Mouse (Mus musculus) urinary bladder, adult 18-20 months (tissue): ENCODE measurements around the gene Ldhd.
A peak's percentile ranks its signal among the peaks of the same experiment; 100 is the strongest.
"Not testable (repeated sequence)": the region's sequence is repeated elsewhere in the genome, so short reads cannot be mapped to it uniquely, and the experiment has no call there.

Experiments used
- DNase-seq, 2 experiments: peaks; one replicate each; pipeline ENCODE4 v3.0.0; 2022; ENCODE audit warnings: low spot score in 2 of 2, mixed read lengths in 2 of 2

Ldhd gene

GRCm38 (mm10) chr8:111630105-111630521 lies at the start of gene Ldhd:
Ldhd (minus strand) TSS chr8:111630374.
- DNase-seq, result peak; percentile 49 to 53

GRCm38 (mm10) chr8:111678848-111679247 lies 48.7 kb upstream of the Ldhd start:
- DNase-seq, result no peak

GRCm38 (mm10) chr8:111678111-111678510 lies 47.9 kb upstream of the Ldhd start:
- DNase-seq, result peak in 1 of 2 experiments; percentile 25

GRCm38 (mm10) chr8:111676237-111676636 lies 46.1 kb upstream of the Ldhd start:
- DNase-seq, result no peak

GRCm38 (mm10) chr8:111666751-111667150 lies 36.6 kb upstream of the Ldhd start:
- no peak for DNase-seq

GRCm38 (mm10) chr8:111662473-111662872 lies 32.3 kb upstream of the Ldhd start:
- peak; percentile 60 to 85 for DNase-seq

GRCm38 (mm10) chr8:111658819-111659423 lies 28.7 kb upstream of the Ldhd start:
- DNase-seq, result no peak

- DNase-seq, result no peak
These were observed 27.2 kb upstream of the Ldhd start for GRCm38 (mm10) chr8:111657312-111657854.

GRCm38 (mm10) chr8:111653524-111653923 lies 23.4 kb upstream of the Ldhd start:
- DNase-seq, result no peak

GRCm38 (mm10) chr8:111650651-111651050 lies 20.5 kb upstream of the Ldhd start:
- no peak for DNase-seq

GRCm38 (mm10) chr8:111648834-111649233 lies 18.7 kb upstream of the Ldhd start:
- no peak for DNase-seq

- DNase-seq, result no peak
These were observed 15.5 kb upstream of the Ldhd start for GRCm38 (mm10) chr8:111645715-111646114.

GRCm38 (mm10) chr8:111644286-111645051 lies 14.3 kb upstream of the Ldhd start:
- DNase-seq, result not testable (repeated sequence)

- DNase-seq, result peak; percentile 85
These were observed 13.3 kb upstream of the Ldhd start, which contains the start of gene Zfp1 for GRCm38 (mm10) chr8:111643264-111644141. Zfp1 (plus strand) TSS chr8:111643401.

- DNase-seq, result no peak
These were observed 12.7 kb upstream of the Ldhd start for GRCm38 (mm10) chr8:111642939-111643263.

- peak in 1 of 2 experiments; percentile 20 for DNase-seq
These were observed 12.3 kb upstream of the Ldhd start for GRCm38 (mm10) chr8:111642496-111642895.

GRCm38 (mm10) chr8:111641064-111641463 lies 10.9 kb upstream of the Ldhd start:
- no peak for DNase-seq

- peak in 1 of 2 experiments; percentile 21 for DNase-seq
These were observed 7.9 kb upstream of the Ldhd start for GRCm38 (mm10) chr8:111638086-111638485.

- DNase-seq, result no peak
These were observed 2.8 kb upstream of the Ldhd start for GRCm38 (mm10) chr8:111632976-111633375.

GRCm38 (mm10) chr8:111631589-111631988 lies 1.4 kb upstream of the Ldhd start:
- DNase-seq, result no peak

- no peak for DNase-seq
These were observed 1.2 kb downstream of the Ldhd start for GRCm38 (mm10) chr8:111628894-111629501.

- DNase-seq, result no peak
These were observed 1.8 kb downstream of the Ldhd start for GRCm38 (mm10) chr8:111628401-111628800.
